Mouse (Mus musculus) layer of hippocampus, adult 11-12 months (tissue): ENCODE results near the gene Scgb1b11.
"Not testable (repeated sequence)": the region's sequence is repeated elsewhere in the genome, so short reads cannot be mapped to it uniquely, and the experiment has no call there.

Experiments
- DNase-seq: peaks from one replicate; pipeline ENCODE4 v3.0.0; 2022; ENCODE audit warnings: low spot score

Gene Scgb1b11

DNA sequence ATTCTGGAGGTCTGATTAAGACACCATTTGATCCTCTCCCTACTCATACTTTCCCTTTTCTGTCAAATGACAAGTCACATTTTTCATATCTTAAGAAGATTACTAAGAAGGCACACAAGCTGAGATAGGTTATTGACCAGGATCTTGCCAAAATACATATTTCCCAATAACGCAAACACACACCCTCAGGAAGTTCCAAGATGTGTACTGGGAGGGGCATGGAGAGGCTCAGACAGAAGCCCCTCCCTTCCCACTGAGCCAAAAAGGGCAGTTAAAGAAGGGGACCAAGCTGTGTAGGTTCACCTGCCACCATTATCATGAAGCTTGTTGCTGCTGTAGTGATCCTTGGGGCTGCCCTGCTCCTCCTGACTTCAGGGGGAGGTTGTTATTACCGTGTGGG, at the start of gene Scgb1b11:
Gene Scgb1b11, plus strand, starts transcription at position 301 of the 400 bp plus-strand sequence.
- not testable (repeated sequence) for DNase-seq

DNA sequence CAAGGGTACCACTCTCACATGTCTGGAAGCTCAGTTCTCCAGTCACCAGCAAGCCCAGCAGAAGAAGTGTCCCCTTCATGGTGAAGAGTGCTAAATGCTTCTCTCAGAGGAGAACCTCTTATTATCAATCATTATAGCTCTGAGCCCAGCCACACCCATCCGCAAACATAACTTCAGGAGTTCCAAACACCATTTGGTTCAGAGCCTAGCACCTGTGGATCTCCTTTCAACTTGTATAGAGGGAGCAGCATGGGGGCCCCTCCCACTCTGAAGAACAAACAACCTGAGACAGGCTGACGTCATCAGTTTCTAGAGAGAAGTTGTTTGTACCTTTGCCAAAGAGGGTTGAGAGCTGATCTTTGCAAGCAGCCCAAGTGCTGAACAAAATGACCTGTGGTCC, 11.6 kb upstream of the Scgb1b11 start, which contains the start of gene Scgb2b11:
Gene Scgb2b11, minus strand, starts transcription at position 101 of the 400 bp plus-strand sequence.
- DNase-seq = not testable (repeated sequence)
